Mouse (Mus musculus) kidney, embryonic 14.5 days (tissue): Measurements from ENCODE around the gene Dctn3. TPM values are rescaled to one million over a fixed set of nuclear protein-coding genes. Genes with fewer than 3 reads are reported as not detected.
A peak's percentile ranks its signal among the peaks of the same experiment; 100 is the strongest.

Experiments used
- ATAC-seq: fragments of 200-750 bp; cut with Nextera tagmentation; 2 replicates; pipeline ENCODE4 v1.8.0; 2017; ENCODE audit warnings: moderate number of reproducible peaks, mild to moderate bottlenecking, moderate TSS enrichment, moderate library complexity; ENCODE audit not compliant: low FRiP score, low TSS enrichment
- H3K27ac ChIP-seq: fragments of 300-500 bp; sonication (generic); 2 replicates; pipeline ENCODE4 v1.5.1; 2014; ENCODE audit warnings: low read depth, mild to moderate bottlenecking, low read length, moderate library complexity, mixed read lengths
- H3K27me3 ChIP-seq: fragments of 300-500 bp; sonication (generic); 2 replicates; pipeline ENCODE4 v1.6.1; 2014; ENCODE audit warnings: mild to moderate bottlenecking, low read length; ENCODE audit not compliant: control insufficient read depth, insufficient read depth
- H3K36me3 ChIP-seq: fragments of 300-500 bp; sonication (generic); 2 replicates; pipeline ENCODE4 v1.6.1; 2014; ENCODE audit warnings: low read length, mixed read lengths; ENCODE audit not compliant: control insufficient read depth, insufficient read depth
- H3K4me1 ChIP-seq: fragments of 300-500 bp; sonication (generic); 2 replicates; pipeline ENCODE4 v1.6.1; 2014; ENCODE audit warnings: low read length, mixed read lengths; ENCODE audit not compliant: control insufficient read depth, insufficient read depth
- H3K4me2 ChIP-seq: fragments of 300-500 bp; sonication (generic); replicated peaks from 2 replicates; pipeline ENCODE4 v1.6.1; 2014; ENCODE audit warnings: low read depth, mild to moderate bottlenecking, low read length
- H3K4me3 ChIP-seq: fragments of 300-500 bp; sonication (generic); 2 replicates; pipeline ENCODE4 v1.5.1; 2014; ENCODE audit warnings: mild to moderate bottlenecking, low read length
- H3K9ac ChIP-seq: fragments of 300-500 bp; sonication (generic); 2 replicates; pipeline ENCODE4 v1.6.1; 2014; ENCODE audit warnings: low read depth, mild to moderate bottlenecking, low read length, moderate library complexity
- H3K9me3 ChIP-seq: fragments of 300-500 bp; sonication (generic); 2 replicates; pipeline ENCODE4 v1.6.1; 2016; ENCODE audit warnings: low read length; ENCODE audit not compliant: control insufficient read depth
- WGBS: fragments of 180-500 bp; shearing (Covaris S2); extraction: QIAGEN DNeasy Blood & Tissue Kit; methylation state at CpG from one replicate; pipeline ENCODE4 v1.1.7; 2014; 5-methylcytosine and 5-hydroxymethylcytosine counted together
- polyA plus RNA-seq: library from polyadenylated mRNA; unstranded; fragments of >200 nt; fragmentation: Nextera tagmentation; extraction: Ambion mirVana; gene quantifications from 2 replicates; pipeline ENCODE4 v1.2.1, GENCODE M21; 2014

Dctn3 gene
- polyA plus RNA-seq, 1 experiment from 2014 or later = 107 TPM

DNA sequence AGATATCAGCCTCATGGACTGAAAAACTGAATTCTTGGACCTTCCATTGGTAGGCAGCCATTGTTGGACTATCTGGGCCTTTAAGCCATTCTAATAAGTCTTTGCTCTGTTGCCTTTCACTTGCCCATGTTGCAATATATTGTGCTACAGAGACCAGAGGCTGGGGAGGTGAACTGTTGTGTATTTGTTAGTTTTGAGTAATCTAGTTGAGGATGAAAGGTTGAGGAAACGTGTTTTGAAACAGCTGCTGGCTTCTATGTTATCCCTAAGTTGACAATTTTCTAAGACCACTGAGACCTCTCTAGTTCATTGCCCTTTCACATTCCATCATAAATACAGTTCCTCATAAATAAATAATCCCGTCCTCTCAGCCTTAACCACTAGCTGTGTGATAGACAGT is 21.2 kb upstream of the Dctn3 start:
- H3K9ac ChIP-seq = no peak overlapping the region
- no peak overlapping the region for H3K27ac ChIP-seq
- H3K9me3 ChIP-seq = peaks cover 13% of the 10 kb centered on the region
- WGBS = 63% methylated on average over 2 of the region's 2 CpGs
- H3K27me3 ChIP-seq = no peaks in the 10 kb centered on the region
- no peak for ATAC-seq
- H3K4me1 ChIP-seq = peaks cover 8% of the 10 kb centered on the region
- no peak overlapping the region for H3K4me2 ChIP-seq
- peaks cover 4% of the 10 kb centered on the region for H3K36me3 ChIP-seq
- no peak overlapping the region for H3K4me3 ChIP-seq

DNA sequence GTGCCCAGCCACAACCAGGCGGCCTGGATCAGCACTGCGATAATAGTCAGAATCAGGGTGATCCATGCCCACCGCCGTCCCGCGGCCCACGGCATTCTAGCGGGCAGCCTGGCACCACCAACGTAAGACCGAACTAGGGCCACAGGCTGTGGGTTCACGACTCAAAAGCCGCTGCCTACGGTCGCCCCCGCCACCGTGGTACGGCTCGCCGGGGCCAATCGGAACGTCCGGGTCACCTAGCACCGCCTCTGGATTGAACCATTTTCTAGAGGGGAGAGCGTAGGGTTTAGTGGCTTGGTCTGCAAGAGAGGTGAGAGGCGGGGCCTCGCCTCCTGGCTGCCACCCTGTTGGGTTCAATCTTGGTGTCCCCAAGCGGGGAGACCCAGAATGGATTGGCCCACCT is 18.2 kb upstream of the Dctn3 start:
- peak overlapping the region; percentile 51 for H3K27ac ChIP-seq
- H3K9ac ChIP-seq = peak overlapping the region; percentile 78
- peaks cover 8% of the 10 kb centered on the region for H3K4me1 ChIP-seq
- peak overlapping the region; percentile 70 for H3K4me3 ChIP-seq
- peaks cover 4% of the 10 kb centered on the region; the same call in 1 of the 2 replicates for H3K9me3 ChIP-seq
- under 1% methylated on average over 27 of the region's 27 CpGs for WGBS
- H3K4me2 ChIP-seq = peak overlapping the region; percentile 61
- H3K36me3 ChIP-seq = peaks cover 11% of the 10 kb centered on the region
- ATAC-seq = peak; percentile 95
- no peaks in the 10 kb centered on the region for H3K27me3 ChIP-seq

DNA sequence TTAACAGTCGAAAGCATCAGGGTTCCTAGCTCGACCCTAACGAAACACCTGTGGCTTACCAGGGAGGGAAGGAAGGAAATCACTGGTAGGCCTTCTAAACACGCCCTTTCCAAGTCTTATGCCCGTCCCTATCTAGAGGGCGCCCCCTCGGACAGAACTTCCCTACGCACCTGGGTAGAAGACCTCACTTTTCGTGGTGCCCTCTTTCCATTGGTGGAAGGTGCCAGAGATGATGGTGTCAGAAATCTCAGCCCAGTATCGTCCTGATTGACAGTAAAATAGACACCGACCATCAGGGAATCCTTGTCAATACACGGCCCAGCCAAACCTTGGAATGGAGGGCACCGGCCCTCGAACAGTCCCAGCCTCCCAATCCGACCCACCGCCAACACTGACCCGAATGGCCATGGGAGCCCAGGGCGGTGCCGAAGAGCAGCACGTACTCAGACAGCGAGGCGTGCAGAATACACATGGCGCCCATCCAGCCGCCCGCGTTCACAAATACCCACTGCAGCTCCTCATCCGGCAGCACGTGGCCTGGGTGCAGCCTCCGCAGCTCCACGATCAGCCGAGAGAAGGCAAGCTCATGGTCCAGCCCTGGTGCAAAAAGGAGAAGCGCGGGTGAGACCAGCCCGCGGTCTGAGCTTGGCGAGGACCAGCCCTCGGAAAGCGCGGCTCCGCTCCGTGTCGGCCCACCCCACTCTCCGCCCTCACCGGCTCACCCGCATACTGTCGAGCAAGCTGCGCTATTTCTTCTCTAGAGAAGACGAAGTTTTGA is 17.6 kb upstream of the Dctn3 start:
- WGBS = under 1% methylated on average over 48 of the region's 48 CpGs
- Histone ChIP-seq H3K36me3 (peaks cover 11% of the 10 kb centered on the region), H3K9ac (peak overlapping the region; percentile 78), H3K27ac (peak overlapping the region; percentile 51), H3K9me3 (no peaks in the 10 kb centered on the region), H3K4me3 (peak overlapping the region; percentile 70), H3K27me3 (no peaks in the 10 kb centered on the region), H3K4me1 (peaks cover 8% of the 10 kb centered on the region), H3K4me2 (peak overlapping the region; percentile 61)
- ATAC-seq = peak; percentile 81

GRCm38 (mm10) chr4:41739260-41739659 is 16.3 kb upstream of the Dctn3 start:
- peaks cover 8% of the 10 kb centered on the region for H3K4me1 ChIP-seq
- no peaks in the 10 kb centered on the region for H3K9me3 ChIP-seq
- no peak overlapping the region for H3K4me2 ChIP-seq
- peaks cover 11% of the 10 kb centered on the region for H3K36me3 ChIP-seq
- ATAC-seq = no peak
- 94% methylated on average over 13 of the region's 13 CpGs for WGBS
- H3K4me3 ChIP-seq = no peak overlapping the region
- no peak overlapping the region for H3K9ac ChIP-seq
- H3K27me3 ChIP-seq = no peaks in the 10 kb centered on the region
- no peak overlapping the region for H3K27ac ChIP-seq

DNA sequence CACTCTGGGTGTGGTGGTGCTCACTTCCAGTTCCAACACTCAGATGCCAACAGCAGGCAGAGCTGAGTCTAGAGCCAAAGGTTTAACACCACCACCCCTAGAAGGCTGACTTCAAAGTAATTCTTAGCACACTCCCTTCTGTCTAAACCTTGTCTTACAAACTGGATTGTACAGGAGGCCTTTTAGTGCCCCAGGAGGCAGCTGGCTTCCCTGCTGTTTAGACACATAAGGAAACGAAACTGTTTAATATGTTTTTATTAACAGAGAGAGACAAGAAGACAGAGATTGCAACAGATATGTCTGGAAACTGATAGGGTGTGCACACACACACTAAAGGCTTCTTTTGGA is 15.3 kb upstream of the Dctn3 start:
- no peak overlapping the region for H3K27ac ChIP-seq
- H3K36me3 ChIP-seq = peaks cover 11% of the 10 kb centered on the region
- WGBS = 77% methylated on average over 1 of the region's 1 CpGs

GRCm38 (mm10) chr4:41737602-41738255 is 14.8 kb upstream of the Dctn3 start:
- peaks cover 6% of the 10 kb centered on the region; the same call in 1 of the 2 replicates for H3K27me3 ChIP-seq
- H3K36me3 ChIP-seq = peaks cover 11% of the 10 kb centered on the region
- 39% methylated on average over 8 of the region's 8 CpGs for WGBS
- H3K4me3 ChIP-seq = no peak overlapping the region
- no peak overlapping the region for H3K4me2 ChIP-seq
- peak; percentile 53 for ATAC-seq
- H3K9me3 ChIP-seq = no peaks in the 10 kb centered on the region
- H3K9ac ChIP-seq = no peak overlapping the region
- H3K27ac ChIP-seq = no peak overlapping the region
- peaks cover 8% of the 10 kb centered on the region for H3K4me1 ChIP-seq

More for the DNA sequence above, 15.3 kb upstream of the Dctn3 start:
- no peak for ATAC-seq
- Histone ChIP-seq H3K9ac (no peak overlapping the region), H3K4me1 (peaks cover 8% of the 10 kb centered on the region), H3K9me3 (no peaks in the 10 kb centered on the region), H3K4me3 (no peak overlapping the region), H3K27me3 (0 out of 2 replicates have a peak, but pooled peaks cover 2% of the 10 kb centered on the region), H3K4me2 (no peak overlapping the region)

- Histone ChIP-seq H3K4me3 (peak within 1 kb of the TSS; percentile 42), H3K36me3 (no peaks in the 10 kb centered on the region), H3K27me3 (peaks cover 65% of the 10 kb centered on the region), H3K4me2 (peak within 1 kb of the TSS; percentile 68), H3K27ac (no peak within 1 kb of the TSS), H3K4me1 (peaks cover 6% of the 10 kb centered on the region; the same call in 1 of the 2 replicates), H3K9ac (peak within 1 kb of the TSS; percentile 23; the same call in 1 of the 2 replicates), H3K9me3 (no peaks in the 10 kb centered on the region)
- peak; percentile 58; the same call in 1 of the 2 replicates for ATAC-seq
- WGBS = 1% methylated on average over 50 of the region's 50 CpGs
Measured at GRCm38 (mm10) chr4:41731052-41731765, 8.2 kb upstream of the Dctn3 start, which contains the start of gene Arid3c. Arid3c (minus strand) TSS chr4:41731142.

- WGBS = 14% methylated on average over 20 of the region's 20 CpGs
- no peak overlapping the region for H3K4me2 ChIP-seq
- H3K4me3 ChIP-seq = no peak overlapping the region
- H3K27ac ChIP-seq = no peak overlapping the region
- H3K4me1 ChIP-seq = peaks cover 13% of the 10 kb centered on the region
- ATAC-seq = no peak
- H3K9me3 ChIP-seq = no peaks in the 10 kb centered on the region
- H3K27me3 ChIP-seq = peaks cover 81% of the 10 kb centered on the region
- no peak overlapping the region for H3K9ac ChIP-seq
- no peaks in the 10 kb centered on the region for H3K36me3 ChIP-seq
Measured at GRCm38 (mm10) chr4:41726826-41727621, 4.1 kb upstream of the Dctn3 start.
